Mouse (Mus musculus) ovary, postnatal 14 days (tissue): ENCODE results near the gene Epb41l3.

Experiments
- DNase-seq: peaks from one replicate; pipeline ENCODE4 v3.0.0; 2022; ENCODE audit warnings: low spot score

The Epb41l3 gene

GRCm38 (mm10) chr17:69239423-69239822 is 163.9 kb downstream of the Epb41l3 start:
- no peak for DNase-seq

GRCm38 (mm10) chr17:69255834-69256233 is 180.4 kb downstream of the Epb41l3 start:
- DNase-seq: no peak

DNA sequence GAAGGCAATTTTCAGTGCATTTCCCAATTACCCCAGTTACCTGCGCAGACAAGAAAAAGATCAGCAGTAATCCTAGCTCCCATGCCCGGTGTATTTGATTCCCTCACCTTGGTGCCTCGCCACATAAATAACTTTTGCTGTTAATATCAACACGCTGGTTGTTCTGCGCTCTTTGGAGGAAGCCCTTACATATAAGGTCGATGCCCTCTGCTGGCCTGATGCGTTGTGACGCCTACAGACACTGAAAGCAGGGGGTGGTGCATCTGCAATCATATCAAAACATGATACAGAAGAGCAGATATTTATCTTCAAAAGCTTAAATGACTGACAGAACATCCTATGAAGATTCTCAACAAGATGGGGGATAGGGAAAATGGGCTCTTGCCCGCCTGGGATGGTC is 181.0 kb downstream of the Epb41l3 start:
- DNase-seq: no peak

GRCm38 (mm10) chr17:69263810-69264565 is 188.5 kb downstream of the Epb41l3 start:
- DNase-seq: no peak

DNA sequence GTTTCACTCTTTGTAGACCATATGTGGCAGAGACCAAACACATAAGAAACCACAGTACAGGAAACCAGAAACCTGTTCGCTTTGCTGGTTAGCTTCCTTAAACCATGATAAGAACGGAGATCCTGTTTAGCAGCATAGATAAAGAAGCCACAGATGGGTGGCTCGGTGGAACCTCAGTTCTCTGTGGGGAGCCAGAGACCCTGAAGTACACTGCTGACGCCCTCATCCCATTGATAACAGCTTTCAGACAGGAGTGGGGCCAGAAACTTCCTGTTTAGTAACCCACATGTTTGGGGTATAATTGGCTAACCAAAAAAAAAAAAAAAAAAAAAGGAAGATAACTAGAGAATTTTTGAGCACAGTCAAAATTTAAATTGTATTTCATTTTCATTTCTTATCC is 189.7 kb downstream of the Epb41l3 start:
- no peak for DNase-seq

- no peak for DNase-seq
Measured at GRCm38 (mm10) chr17:69265759-69266463, 190.4 kb downstream of the Epb41l3 start.

DNA sequence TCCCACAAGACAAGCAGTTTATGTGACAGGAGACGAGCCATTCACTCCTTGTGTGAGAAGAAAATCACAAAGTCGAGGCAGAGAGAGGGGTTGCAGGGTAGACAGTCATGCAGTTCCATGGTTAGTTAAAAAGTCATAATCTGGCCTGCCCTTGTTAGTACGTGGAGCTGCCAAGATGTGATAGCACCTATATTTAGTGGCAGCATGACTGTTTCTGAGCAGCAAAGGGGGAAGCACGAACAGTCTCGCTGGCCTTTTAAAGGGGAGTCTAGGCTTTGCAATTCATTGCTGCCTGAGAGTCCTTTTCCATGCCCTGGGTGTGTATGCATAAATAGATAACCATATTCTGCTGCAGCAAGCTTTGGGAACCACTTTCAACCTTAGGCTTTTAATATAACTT is 191.5 kb downstream of the Epb41l3 start:
- no peak for DNase-seq

- DNase-seq: no peak
Measured at GRCm38 (mm10) chr17:69267526-69267925, 192.0 kb downstream of the Epb41l3 start.

- DNase-seq: no peak
Measured at GRCm38 (mm10) chr17:69277362-69277761, 201.9 kb downstream of the Epb41l3 start.

DNA sequence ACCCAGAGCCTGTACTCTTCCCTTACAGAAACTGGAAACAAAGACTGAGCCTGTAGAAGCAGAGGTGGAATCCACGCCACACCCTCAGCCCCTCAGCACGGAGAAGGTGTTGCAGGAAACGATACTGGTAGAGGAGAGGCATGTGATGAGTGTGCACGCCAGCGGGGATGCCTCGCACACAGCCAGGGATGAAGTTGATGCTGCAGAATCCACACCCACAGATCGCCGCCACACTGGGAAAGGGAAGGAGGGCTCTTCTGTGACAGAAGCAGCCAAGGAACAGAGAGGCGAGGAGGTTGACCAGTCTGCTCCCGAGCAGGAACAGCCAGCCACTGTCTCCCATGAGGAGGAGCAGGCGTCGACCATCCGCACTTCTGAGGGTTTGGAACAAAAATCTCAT is 209.0 kb downstream of the Epb41l3 start:
- no peak for DNase-seq

- DNase-seq: no peak
Measured at GRCm38 (mm10) chr17:69288130-69288529, 212.6 kb downstream of the Epb41l3 start.

GRCm38 (mm10) chr17:69290272-69290671 is 214.8 kb downstream of the Epb41l3 start:
- DNase-seq: no peak

- no peak for DNase-seq
Measured at GRCm38 (mm10) chr17:69301552-69301951, 226.1 kb downstream of the Epb41l3 start.

DNA sequence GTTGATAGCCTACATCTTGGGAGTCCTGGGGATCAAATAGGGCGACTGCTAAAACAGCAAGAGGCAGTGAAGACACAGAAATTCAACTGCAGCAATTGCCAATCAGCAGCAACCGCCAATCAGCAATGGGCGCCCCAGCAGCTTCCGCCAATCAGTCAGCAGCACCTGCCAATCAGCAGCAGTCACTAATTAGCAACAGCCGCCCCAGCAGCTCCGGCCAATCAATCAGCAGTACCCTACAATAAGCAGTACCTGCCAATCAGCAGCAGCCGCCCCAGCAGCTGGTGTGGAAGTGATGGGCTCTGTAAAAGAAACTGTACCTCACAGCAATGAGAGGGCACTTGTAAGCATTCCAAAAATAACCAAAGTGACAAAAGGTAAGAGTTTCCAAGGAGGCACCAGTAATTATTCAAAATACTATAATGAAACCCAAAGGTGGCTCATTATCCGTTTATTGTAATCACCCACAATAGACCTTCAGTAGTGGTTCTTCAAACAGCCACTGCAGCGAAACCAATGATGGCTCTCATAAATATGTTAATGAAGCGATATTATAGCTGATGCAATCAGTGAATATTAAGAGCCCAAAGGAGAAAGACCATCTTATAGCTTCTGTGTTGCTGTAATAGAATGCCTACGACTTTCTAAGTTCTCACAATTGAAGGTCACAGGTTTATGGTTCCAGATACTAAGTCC is 228.2 kb downstream of the Epb41l3 start:
- DNase-seq: no peak

DNA sequence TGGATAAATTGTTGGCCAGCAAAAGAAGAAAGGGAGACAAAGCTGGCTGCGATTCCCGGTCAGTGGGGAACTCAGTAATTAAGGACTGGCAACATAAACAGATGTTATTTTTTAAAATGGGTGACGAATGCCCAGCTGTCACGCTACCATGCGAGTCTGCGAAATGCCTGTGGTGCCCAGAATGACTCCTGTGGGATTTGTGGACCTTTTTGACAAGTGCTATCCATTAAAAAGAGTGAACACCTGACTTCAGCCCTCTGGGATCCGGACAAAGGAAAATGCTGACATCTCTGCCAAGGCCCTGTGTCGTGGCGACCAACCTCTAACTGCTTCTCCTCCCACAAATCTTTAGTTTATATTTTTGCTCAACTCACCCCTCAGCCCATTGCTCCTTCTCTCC is 232.2 kb downstream of the Epb41l3 start:
- DNase-seq: no peak

DNA sequence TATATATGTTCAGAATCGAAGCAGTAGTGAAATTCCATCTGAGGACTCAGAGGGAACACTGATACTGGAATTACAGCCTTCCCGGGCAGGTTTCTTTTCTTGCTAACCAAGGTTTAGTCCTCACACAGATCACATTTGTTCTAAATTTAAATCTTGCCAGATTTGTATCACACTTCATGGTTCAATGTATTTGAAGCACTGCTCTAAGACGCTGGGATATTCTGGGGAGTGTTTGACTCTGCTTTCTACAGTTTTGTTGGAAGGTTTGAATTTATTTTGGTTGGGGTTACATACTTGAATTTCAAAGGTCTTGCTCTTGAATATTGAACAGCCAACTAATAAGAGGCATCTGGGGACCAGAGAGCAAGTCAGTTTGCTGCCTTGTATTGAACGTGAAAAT is 234.4 kb downstream of the Epb41l3 start:
- no peak for DNase-seq

DNA sequence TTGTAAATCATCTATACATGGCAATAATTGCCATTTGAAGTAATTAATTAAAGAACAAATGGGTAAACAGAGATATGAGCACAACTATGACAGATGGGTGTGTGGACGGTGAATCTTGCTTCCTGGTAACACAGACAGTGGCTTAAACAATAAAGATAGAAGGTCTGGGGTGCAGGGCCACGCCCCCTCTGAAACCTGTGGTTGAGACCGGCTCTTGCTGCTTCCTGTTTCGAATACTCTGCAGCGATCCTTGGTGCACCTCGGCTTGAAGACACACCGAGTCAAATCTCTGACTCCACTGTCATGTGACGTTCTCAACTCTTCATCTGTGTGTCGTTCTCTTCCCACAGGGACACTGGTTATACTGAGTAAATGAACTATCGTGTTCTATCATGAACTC is 245.0 kb downstream of the Epb41l3 start:
- no peak for DNase-seq

- DNase-seq: no peak
Measured at GRCm38 (mm10) chr17:69322721-69323120, 247.2 kb downstream of the Epb41l3 start.
